Mouse (Mus musculus) erythroblast, embryonic 14.5 days (primary cell): ENCODE measurements around the gene Mrgpre.

Experiments used
- GATA1 ChIP-seq: IDR thresholded peaks from 2 replicates; pipeline ENCODE4 v1.6.1; 2012; ENCODE audit warnings: low read length, inconsistent platforms, mixed read lengths
- TAL1 ChIP-seq: IDR thresholded peaks from 3 replicates; pipeline ENCODE4 v1.6.1; 2012; ENCODE audit warnings: low read length, inconsistent platforms, mixed read lengths

- TF ChIP-seq TAL1 = no peak
- TF ChIP-seq GATA1 = no peak
Observed at GRCm38 (mm10) chr7:143793121-143793520, 8.8 kb upstream of the Mrgpre start.
